27 mouse cellular contexts compared by ENCODE assay signal in genomic region chr2:142261046-142261445, GRCm38 (mm10).
"Had no signal": no experiment of that assay in that cellular context is flagged by ENCODE, and none has a peak within 500 bp of the region (broad histone marks: within the 10 kb centered on the region; RNA-seq: fewer than 3 reads in every experiment).

No protein-coding gene starts in this region.

- H3K4me3 ChIP-seq: gastrocnemius, adult 2 months; heart, embryonic 10.5 days; heart, embryonic 12.5 days; hindbrain, embryonic 10.5 days; hindbrain, embryonic 12.5 days; intestine, embryonic 15.5 days; layer of hippocampus, adult 2 months; limb, embryonic 13.5 days; limb, embryonic 15.5 days; liver, embryonic 12.5 days had no signal

- H3K27ac ChIP-seq: gastrocnemius, adult 2 months; heart, embryonic 10.5 days; hindbrain, embryonic 10.5 days; hindbrain, embryonic 12.5 days; hindbrain, embryonic 14.5 days; intestine, embryonic 15.5 days; layer of hippocampus, adult 2 months; limb, embryonic 13.5 days; limb, embryonic 15.5 days; liver, embryonic 12.5 days; liver, embryonic 14.5 days had no signal

- DNase-seq: gastrocnemius, adult 2 months; gastrocnemius, postnatal 10 days; gastrocnemius, postnatal 25 days; heart, adult 18-20 months; heart, postnatal 10 days; heart, postnatal 4 days; kidney, adult 18-20 months; kidney, adult 8-10 months; kidney, postnatal 10 days; kidney, postnatal 25 days; kidney, postnatal 4 days; layer of hippocampus, postnatal 36 days; left cerebral cortex, postnatal 4 days had no signal

- ATAC-seq: hindbrain, embryonic 16.5 days; inflammation-experienced regulatory T-cells, adult 6 months; intestine, embryonic 15.5 days; intestine, postnatal 0 days; liver, embryonic 12.5 days had no signal
